Mouse (Mus musculus): ENCODE measurements at regions not wholly inside any gene's neighbourhood (a gene's known extent, or its start where the extent isn't known, plus 50 kb on each side); places are given as distances from the start of the nearest gene placed in this dataset.
A peak's percentile ranks its signal among the peaks of the same experiment; 100 is the strongest.

- peak; percentile 36 to 42 for DNase-seq
These were observed 418.0 kb upstream of the 9430069I07Rik start for GRCm38 (mm10) chr15:34775714-34776113.

DNA sequence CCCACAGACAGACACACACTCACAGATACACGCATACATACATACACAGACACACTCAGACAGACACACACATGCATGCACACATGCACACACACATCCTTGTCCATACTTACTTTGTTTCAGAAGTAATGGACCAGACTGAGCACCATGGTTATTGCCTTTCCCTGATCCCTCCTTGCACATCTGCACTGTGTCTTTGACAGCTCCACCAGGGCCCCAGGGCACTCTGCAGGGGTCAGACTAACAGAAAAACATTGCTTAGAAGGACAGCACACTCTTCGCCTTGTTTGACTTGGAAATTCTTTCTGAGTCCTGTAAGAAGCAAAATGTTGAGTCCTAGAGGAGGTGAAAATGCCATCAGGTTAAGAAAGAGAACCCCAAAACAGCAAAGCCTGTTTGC, 394.1 kb upstream of the 9430069I07Rik start:
- no peak for DNase-seq

DNA sequence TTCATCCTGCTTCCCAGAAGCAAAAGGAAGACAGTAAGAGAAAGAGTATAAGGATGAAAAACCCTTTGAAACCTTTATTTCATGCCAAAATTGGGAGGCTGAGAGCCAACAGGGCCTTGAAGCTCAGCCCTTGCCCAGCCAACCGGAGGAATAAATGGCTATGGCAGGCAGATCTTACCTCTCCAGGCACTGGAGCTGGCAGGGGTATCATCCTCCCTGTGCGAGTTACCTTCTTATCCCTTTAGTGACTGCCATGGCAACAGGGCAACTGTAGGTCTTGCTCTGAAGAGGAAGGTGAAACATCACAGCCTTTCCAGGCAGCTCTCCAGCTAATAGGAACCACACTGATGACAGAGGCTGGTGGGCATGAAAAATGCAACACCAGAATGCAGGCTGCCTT, 393.3 kb upstream of the 9430069I07Rik start:
- DNase-seq = no peak

DNA sequence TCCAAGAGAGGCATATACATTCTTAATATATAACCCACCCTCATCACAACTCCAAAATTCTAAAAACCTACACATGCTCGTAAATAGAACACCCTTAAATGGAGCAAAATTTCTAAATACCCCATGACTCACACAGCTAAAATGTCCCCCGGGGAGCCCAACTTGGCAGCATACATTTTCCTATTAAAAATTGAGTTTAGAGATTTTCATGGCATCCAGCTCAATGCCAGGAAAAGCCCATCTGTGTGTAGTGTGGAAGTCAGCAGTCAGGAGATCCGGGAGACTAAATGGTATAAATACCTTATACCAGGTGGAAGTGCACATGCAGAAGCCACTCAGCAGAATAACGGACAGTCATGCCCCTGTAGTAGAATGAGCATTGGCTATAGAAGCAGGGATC, 389.4 kb upstream of the 9430069I07Rik start:
- DNase-seq = no peak

- DNase-seq = peak; percentile 73 to 75
These were observed 385.6 kb upstream of the 9430069I07Rik start for GRCm38 (mm10) chr15:34743130-34743782.

- no peak for DNase-seq
These were observed 383.8 kb upstream of the 9430069I07Rik start for GRCm38 (mm10) chr15:34741488-34741887.

Measured in B cell, adult 2 months (primary cell).